Mouse (Mus musculus): ENCODE measurements around the gene Dnajc30.

Dnajc30 gene

GRCm38 (mm10) chr5:135109017-135109416, 45.0 kb downstream of the Dnajc30 start:
- in situ Hi-C loops (cut with MboI, MseI): no loop called here

- in situ Hi-C loops (cut with MboI, MseI): no loop called here
These were observed 45.4 kb downstream of the Dnajc30 start for GRCm38 (mm10) chr5:135109426-135109825.

DNA sequence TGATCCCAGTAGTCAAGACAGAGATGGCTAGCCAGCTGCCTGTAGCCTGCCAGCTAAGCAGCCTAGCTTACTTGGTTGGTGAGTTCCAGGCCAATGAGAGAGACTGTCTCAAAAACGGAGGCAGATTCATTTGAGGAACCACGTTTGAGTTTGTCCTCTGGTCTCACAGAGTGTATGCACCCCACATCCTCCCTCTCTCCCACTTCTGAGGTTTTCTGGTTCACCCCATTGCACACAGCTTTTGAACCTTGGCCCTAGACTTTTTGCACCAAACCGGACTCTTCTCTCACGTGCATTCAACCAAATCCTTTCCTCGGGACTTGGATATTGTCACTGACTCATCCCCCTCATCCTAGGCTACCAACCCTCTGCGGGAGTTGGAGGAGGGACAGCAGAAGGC, 46.0 kb downstream of the Dnajc30 start:
- in situ Hi-C loops (cut with MboI, MseI): no loop called here

GRCm38 (mm10) chr5:135113782-135114181, 49.8 kb downstream of the Dnajc30 start:
- in situ Hi-C loops (cut with MboI, MseI): no loop called here

DNA sequence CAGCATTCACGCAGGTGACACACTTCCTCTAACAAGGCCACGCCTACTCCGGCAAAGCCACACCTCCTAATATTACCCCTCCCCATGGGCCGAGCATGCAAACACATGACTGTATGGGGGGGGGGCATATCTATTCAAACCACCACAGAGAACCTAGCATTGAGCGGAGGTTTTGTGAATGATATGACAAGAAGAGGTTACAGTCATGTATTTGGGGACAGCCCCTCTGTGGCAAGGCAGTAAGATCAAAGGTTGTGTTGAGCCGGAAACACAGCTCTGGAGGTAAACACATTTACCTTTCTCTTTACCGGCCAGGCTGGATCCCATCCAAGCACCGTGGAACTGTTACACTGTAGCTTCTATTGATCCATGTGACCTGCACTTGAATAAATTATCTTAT, 51.2 kb downstream of the Dnajc30 start:
- in situ Hi-C loops (cut with MboI, MseI): no loop called here

Data from T-helper 1 cell (primary cell).